Mouse (Mus musculus) layer of hippocampus, postnatal 36 days (tissue): ENCODE results near the gene Dpagt1. TPM values are rescaled to one million over a fixed set of nuclear protein-coding genes. Genes with fewer than 3 reads are reported as not detected.
"Not testable (repeated sequence)": the region's sequence is repeated elsewhere in the genome, so short reads cannot be mapped to it uniquely, and the experiment has no call there.

ENCODE experiments used
- DNase-seq, 2 experiments: peaks; one replicate each; pipeline ENCODE4 v3.0.0; 2022
- total RNA-seq, 2 experiments: library from RNA; stranded (reverse); gene quantifications; 2 replicates each; pipeline ENCODE4 v1.2.3; 2021

Gene Dpagt1
- total RNA-seq: 10 to 100 TPM; 14.5 to 15.9 TPM

- DNase-seq: no peak
These were observed at the start of gene Dpagt1 for GRCm38 (mm10) chr9:44325768-44326370. Gene Dpagt1, plus strand, starts transcription at chr9:44326019.

GRCm38 (mm10) chr9:44283183-44283582 is 42.6 kb upstream of the Dpagt1 start:
- no peak for DNase-seq

- DNase-seq: no peak
These were observed 39.5 kb upstream of the Dpagt1 start for GRCm38 (mm10) chr9:44286256-44286850.

- no peak for DNase-seq
These were observed 38.8 kb upstream of the Dpagt1 start for GRCm38 (mm10) chr9:44287003-44287400.

- DNase-seq: peak in 1 of 2 experiments; percentile 28
These were observed 38.3 kb upstream of the Dpagt1 start for GRCm38 (mm10) chr9:44287401-44288075.

- DNase-seq: peak; percentile 53 to 57
These were observed 37.5 kb upstream of the Dpagt1 start, which contains the start of gene Abcg4 for GRCm38 (mm10) chr9:44288076-44288958. Gene Abcg4, minus strand, starts transcription at chr9:44288615.

- no peak for DNase-seq
These were observed 36.9 kb upstream of the Dpagt1 start for GRCm38 (mm10) chr9:44288959-44289291.

- DNase-seq: no peak
These were observed 33.3 kb upstream of the Dpagt1 start for GRCm38 (mm10) chr9:44292490-44292889.

GRCm38 (mm10) chr9:44300001-44300400 is 25.8 kb upstream of the Dpagt1 start:
- DNase-seq: not testable (repeated sequence)

GRCm38 (mm10) chr9:44305466-44306079 is 20.2 kb upstream of the Dpagt1 start, which contains the start of gene Hinfp:
Gene Hinfp, minus strand, starts transcription at chr9:44305671.
- DNase-seq: peak; percentile 99

GRCm38 (mm10) chr9:44306532-44306931 is 19.3 kb upstream of the Dpagt1 start:
- no peak for DNase-seq

- no peak for DNase-seq
These were observed 18.6 kb upstream of the Dpagt1 start for GRCm38 (mm10) chr9:44307248-44307647.

- DNase-seq: no peak
These were observed 16.1 kb upstream of the Dpagt1 start for GRCm38 (mm10) chr9:44309756-44310155.

GRCm38 (mm10) chr9:44310750-44311135 is 15.1 kb upstream of the Dpagt1 start:
- DNase-seq: no peak

GRCm38 (mm10) chr9:44311136-44312134 is 14.4 kb upstream of the Dpagt1 start:
- no peak for DNase-seq

GRCm38 (mm10) chr9:44313476-44314256 is 12.2 kb upstream of the Dpagt1 start:
- peak; percentile 73 to 82 for DNase-seq

- DNase-seq: no peak
These were observed 11.6 kb upstream of the Dpagt1 start for GRCm38 (mm10) chr9:44314257-44314547.

GRCm38 (mm10) chr9:44314910-44315309 is 10.9 kb upstream of the Dpagt1 start:
- DNase-seq: no peak

- no peak for DNase-seq
These were observed 8.4 kb upstream of the Dpagt1 start for GRCm38 (mm10) chr9:44317452-44317851.

- DNase-seq: no peak
These were observed 7.6 kb upstream of the Dpagt1 start for GRCm38 (mm10) chr9:44318076-44318825.
